Mouse (Mus musculus) lung, postnatal 0 days (tissue): ENCODE data around the gene Tmprss9.

ENCODE experiments used
- CTCF ChIP-seq: IDR thresholded peaks from 2 replicates; pipeline ENCODE4 v1.5.1; 2016; ENCODE audit warnings: antibody characterized with exemption, mild to moderate bottlenecking
- EP300 ChIP-seq: IDR thresholded peaks from 2 replicates; pipeline ENCODE4 v1.6.1; 2016; ENCODE audit warnings: antibody characterized with exemption, mild to moderate bottlenecking, control low read depth

DNA sequence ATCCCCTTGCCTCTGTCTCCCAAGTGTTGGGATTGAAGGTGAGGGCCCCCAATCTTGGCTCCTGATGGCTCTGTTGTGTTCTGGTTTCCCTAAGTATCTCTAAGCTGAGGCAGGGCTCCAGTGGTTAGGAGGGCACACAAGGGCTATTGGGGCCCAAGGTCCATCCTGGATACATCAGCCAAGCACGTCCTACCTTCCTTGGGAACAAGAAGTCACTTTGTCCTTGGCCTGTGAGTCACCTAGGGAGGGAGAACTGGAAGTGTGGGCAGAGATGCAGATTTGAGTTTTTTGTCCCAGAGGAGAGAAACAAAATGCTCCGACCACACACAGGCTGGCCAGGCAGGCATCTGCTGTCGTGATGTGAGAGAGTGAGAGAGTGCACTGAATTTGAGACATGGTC, 77.4 kb downstream of the Tmprss9 start:
- TF ChIP-seq CTCF (no peak), EP300 (no peak)
